Mouse (Mus musculus) heart, embryonic 16.5 days (tissue): ENCODE measurements around the gene Sgpp1. TPM values are rescaled to one million over a fixed set of nuclear protein-coding genes. Genes with fewer than 3 reads are reported as not detected.
"Not testable (repeated sequence)": the region's sequence is repeated elsewhere in the genome, so short reads cannot be mapped to it uniquely, and the experiment has no call there.

ENCODE experiments used
- ATAC-seq: fragments of 200-750 bp; cut with Nextera tagmentation; replicated peaks from 2 replicates; pipeline ENCODE4 v1.8.0; 2017; ENCODE audit warnings: moderate number of reproducible peaks; ENCODE audit not compliant: insufficient read depth, low FRiP score; ENCODE audit errors: extremely low read depth
- H3K27ac ChIP-seq: fragments of 300-500 bp; sonication (generic); 2 replicates; pipeline ENCODE4 v1.5.1; 2014; ENCODE audit warnings: mild to moderate bottlenecking, low read length, control low read depth, moderate library complexity
- H3K27me3 ChIP-seq: fragments of 300-500 bp; sonication (generic); 2 replicates; pipeline ENCODE4 v1.6.1; 2014; ENCODE audit warnings: low read length, mixed read lengths; ENCODE audit not compliant: control insufficient read depth, insufficient read depth
- H3K36me3 ChIP-seq: fragments of 300-500 bp; sonication (generic); 2 replicates; pipeline ENCODE4 v1.6.1; 2014; ENCODE audit not compliant: control insufficient read depth, insufficient read depth
- H3K4me1 ChIP-seq: fragments of 300-500 bp; sonication (generic); 2 replicates; pipeline ENCODE4 v1.6.1; 2014; ENCODE audit warnings: low read length, mixed read lengths; ENCODE audit not compliant: control insufficient read depth, insufficient read depth
- H3K4me2 ChIP-seq: fragments of 300-500 bp; sonication (generic); 2 replicates; pipeline ENCODE4 v1.6.1; 2014; ENCODE audit warnings: low read depth, mild to moderate bottlenecking, control low read depth, low read length
- H3K4me3 ChIP-seq: fragments of 300-500 bp; sonication (generic); 2 replicates; pipeline ENCODE4 v1.5.1; 2014; ENCODE audit warnings: mild to moderate bottlenecking, control low read depth, low read length
- H3K9ac ChIP-seq: fragments of 300-500 bp; sonication (generic); 2 replicates; pipeline ENCODE4 v1.6.1; 2014; ENCODE audit warnings: low read length, control low read depth
- H3K9me3 ChIP-seq: fragments of 300-500 bp; sonication (generic); replicated peaks from 2 replicates; pipeline ENCODE4 v1.6.1; 2016; ENCODE audit warnings: low read length; ENCODE audit not compliant: control insufficient read depth
- WGBS: fragments of 180-500 bp; shearing (Covaris S2); extraction: QIAGEN DNeasy Blood & Tissue Kit; methylation state at CpG from one replicate; pipeline ENCODE4 v1.1.7; 2014; 5-methylcytosine and 5-hydroxymethylcytosine counted together
- polyA plus RNA-seq: library from polyadenylated mRNA; unstranded; fragments of >200 nt; fragmentation: Nextera tagmentation; extraction: Ambion mirVana; gene quantifications from 2 replicates; pipeline ENCODE4 v1.2.1, GENCODE M21; 2015

Gene Sgpp1
- polyA plus RNA-seq, 1 experiment from 2014 or later, result 15.9 TPM

DNA sequence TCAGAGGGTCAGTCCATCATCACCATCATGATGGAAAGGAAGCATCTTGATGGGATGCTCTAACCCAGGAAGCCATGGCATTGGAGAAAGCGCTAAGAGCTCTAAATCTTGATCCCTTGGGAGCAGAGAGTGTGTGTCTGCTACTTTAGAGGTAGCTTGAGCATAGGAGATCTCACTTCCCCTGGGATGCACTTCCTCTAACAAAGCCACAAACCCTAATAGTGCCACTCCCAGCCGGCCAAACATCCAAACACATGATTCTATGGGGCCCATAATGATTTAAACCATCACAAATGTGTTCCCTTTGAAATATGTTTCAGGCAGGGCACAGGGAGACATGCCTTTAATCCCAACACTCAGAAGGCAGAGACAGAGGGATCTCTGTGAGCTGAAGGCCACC lies 46.5 kb downstream of the Sgpp1 start:
- H3K27me3 ChIP-seq, result no peaks in the 10 kb centered on the region
- WGBS, result 83% methylated on average over 2 of the region's 2 CpGs
- H3K4me3 ChIP-seq, result no peak overlapping the region
- no peak overlapping the region for H3K9ac ChIP-seq
- no peaks in the 10 kb centered on the region for H3K36me3 ChIP-seq
- no peaks in the 10 kb centered on the region for H3K4me1 ChIP-seq
- H3K9me3 ChIP-seq, result 0 out of 2 replicates have a peak, but pooled peaks cover 2% of the 10 kb centered on the region
- H3K27ac ChIP-seq, result no peak overlapping the region
- ATAC-seq, result no peak
- H3K4me2 ChIP-seq, result no peak overlapping the region

DNA sequence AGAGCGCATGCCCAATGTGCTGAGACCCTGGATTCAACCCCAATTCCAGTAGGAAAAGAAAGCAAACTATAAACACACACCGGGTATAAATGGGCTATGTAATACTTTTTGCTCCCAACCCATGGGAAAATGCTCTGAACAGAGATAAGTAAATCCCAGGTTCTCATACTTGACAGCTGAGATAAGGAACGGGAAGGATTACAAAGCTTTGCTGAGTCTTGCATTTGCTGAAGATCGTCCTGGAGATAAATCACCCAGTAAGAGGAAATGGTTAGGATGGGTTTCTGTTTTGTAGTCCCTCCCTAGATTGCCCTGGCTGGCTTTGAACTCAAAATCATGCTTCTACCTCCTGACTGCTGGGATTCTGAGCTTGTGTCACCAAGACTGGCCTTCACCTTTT lies 48.2 kb downstream of the Sgpp1 start:
- Histone ChIP-seq H3K9ac (no peak overlapping the region), H3K4me1 (no peaks in the 10 kb centered on the region), H3K4me2 (no peak overlapping the region), H3K36me3 (no peaks in the 10 kb centered on the region), H3K27me3 (no peaks in the 10 kb centered on the region), H3K9me3 (no peaks in the 10 kb centered on the region), H3K27ac (no peak overlapping the region), H3K4me3 (no peak overlapping the region)
- WGBS, result 30% methylated on average over 4 of the region's 4 CpGs
- ATAC-seq, result no peak

DNA sequence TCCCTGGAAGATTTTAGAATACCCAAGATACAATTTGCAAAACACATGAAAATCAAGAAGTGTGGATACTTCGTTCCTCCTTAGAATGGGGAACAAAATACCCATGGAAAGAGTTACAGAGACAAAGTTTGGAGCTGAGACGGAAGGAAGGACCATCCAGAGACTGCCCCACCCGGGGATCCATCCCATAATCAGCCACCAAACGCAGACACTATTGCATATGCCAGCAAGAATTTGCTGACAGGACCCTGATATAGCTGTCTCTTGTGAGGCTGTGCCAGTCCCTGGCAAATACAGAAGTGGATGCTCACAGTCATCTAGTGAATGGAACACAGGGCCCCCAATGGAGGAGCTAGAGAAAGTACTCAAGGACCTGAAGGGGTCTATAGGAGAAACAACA lies 51.5 kb downstream of the Sgpp1 start:
- not testable (repeated sequence) for ATAC-seq, H3K27me3 ChIP-seq, H3K4me2 ChIP-seq, H3K27ac ChIP-seq, H3K9ac ChIP-seq, H3K4me3 ChIP-seq, H3K9me3 ChIP-seq, H3K36me3 ChIP-seq, H3K4me1 ChIP-seq
- 74% methylated on average over 4 of the region's 4 CpGs for WGBS

DNA sequence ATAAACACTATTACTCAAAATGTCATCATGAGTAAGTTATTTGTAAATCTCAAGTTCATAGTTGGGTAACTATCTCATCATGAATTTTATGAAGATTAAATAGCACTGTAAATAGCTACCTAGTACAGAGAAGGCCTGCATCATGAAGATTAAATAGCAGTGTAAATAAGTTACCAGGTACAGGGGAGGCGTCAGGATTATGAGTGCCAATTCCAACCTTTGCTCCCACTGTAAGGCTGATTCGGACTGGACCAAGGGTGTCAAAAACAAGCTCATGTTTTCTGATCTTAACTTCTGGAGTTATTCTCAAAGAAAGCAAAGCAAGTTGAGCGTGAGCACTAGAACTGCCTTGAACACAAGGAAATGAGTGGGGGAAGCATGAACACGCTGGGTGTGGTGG lies 51.9 kb downstream of the Sgpp1 start:
- WGBS, result 93% methylated on average over 4 of the region's 4 CpGs
- no peaks in the 10 kb centered on the region for H3K4me1 ChIP-seq

DNA sequence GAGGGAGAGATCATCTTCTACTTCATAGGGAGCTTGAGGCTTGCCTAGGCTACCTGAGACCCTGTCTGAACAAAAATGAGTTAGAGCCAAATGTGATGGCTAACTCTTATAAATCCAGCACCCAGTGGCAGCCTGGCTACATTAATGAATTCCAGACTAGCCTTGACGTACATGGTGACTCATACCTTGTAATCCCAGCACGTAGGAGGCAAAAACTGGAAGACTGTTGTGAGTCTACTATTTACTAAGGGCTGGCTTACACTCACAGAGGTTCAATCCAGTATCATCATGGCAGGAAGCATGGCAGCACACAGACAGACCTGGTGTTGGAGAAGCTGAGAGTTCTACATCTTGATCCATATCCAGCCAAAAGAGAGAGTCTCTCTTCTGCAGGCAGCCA lies 52.7 kb downstream of the Sgpp1 start:
- H3K9me3 ChIP-seq, result no peaks in the 10 kb centered on the region
- no peak overlapping the region for H3K27ac ChIP-seq
- ATAC-seq, result no peak
- no peak overlapping the region for H3K4me2 ChIP-seq
- H3K27me3 ChIP-seq, result no peaks in the 10 kb centered on the region
- H3K9ac ChIP-seq, result no peak overlapping the region
- H3K36me3 ChIP-seq, result no peaks in the 10 kb centered on the region
- 80% methylated on average over 2 of the region's 2 CpGs for WGBS
- no peak overlapping the region for H3K4me3 ChIP-seq
- no peaks in the 10 kb centered on the region for H3K4me1 ChIP-seq

More for the DNA sequence above, 51.9 kb downstream of the Sgpp1 start:
- no peak for ATAC-seq
- Histone ChIP-seq H3K4me2 (no peak overlapping the region), H3K9ac (no peak overlapping the region), H3K36me3 (no peaks in the 10 kb centered on the region), H3K9me3 (no peaks in the 10 kb centered on the region), H3K27me3 (no peaks in the 10 kb centered on the region), H3K4me3 (no peak overlapping the region), H3K27ac (no peak overlapping the region)

DNA sequence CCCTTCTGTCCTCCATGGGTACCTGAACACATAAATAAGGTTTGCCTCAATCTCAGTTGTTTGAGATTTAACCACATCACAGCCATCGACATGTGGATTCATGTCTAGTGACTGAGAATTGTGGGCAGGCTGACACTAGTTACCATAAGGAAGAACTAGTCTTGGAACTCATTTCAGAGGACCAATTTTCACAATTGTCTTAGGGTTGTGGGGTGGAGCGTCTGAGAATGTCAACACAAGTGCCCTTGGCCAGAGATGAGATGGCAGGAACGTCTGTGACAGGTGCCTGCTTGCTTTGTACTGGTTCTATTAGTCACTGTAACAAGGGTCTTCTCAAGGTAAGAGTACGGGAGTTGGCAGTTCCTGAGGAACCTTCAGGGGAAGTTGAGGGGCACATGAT lies 54.4 kb downstream of the Sgpp1 start:
- Histone ChIP-seq H3K4me2 (no peak overlapping the region), H3K27ac (no peak overlapping the region), H3K27me3 (no peaks in the 10 kb centered on the region), H3K4me1 (no peaks in the 10 kb centered on the region), H3K9me3 (no peaks in the 10 kb centered on the region), H3K9ac (no peak overlapping the region), H3K36me3 (no peaks in the 10 kb centered on the region), H3K4me3 (no peak overlapping the region)
- 73% methylated on average over 4 of the region's 4 CpGs for WGBS
- ATAC-seq, result no peak

DNA sequence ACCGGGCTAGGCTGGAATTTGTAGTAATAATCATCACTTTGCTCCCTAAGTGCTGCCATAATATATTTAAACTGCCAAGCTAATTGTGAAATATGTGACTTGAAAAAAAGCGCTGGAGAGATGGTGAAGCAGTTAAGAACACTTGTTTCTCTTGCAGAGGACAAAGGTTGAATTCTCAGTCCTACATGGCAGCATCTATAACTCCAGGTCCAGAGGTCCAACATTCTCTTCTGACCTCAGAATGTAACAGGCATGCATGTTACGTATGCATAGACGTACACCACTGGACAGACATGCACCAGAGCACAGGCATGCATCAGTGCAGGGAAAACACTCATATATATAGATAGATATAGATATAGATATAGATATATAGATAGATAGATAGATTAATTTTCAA lies 57.1 kb downstream of the Sgpp1 start:
- no peak for ATAC-seq
- Histone ChIP-seq H3K4me1 (no peaks in the 10 kb centered on the region), H3K27ac (no peak overlapping the region), H3K36me3 (no peaks in the 10 kb centered on the region), H3K4me2 (no peak overlapping the region), H3K4me3 (no peak overlapping the region), H3K27me3 (no peaks in the 10 kb centered on the region), H3K9me3 (no peaks in the 10 kb centered on the region), H3K9ac (no peak overlapping the region)
- WGBS, result 89% methylated on average over 4 of the region's 4 CpGs

DNA sequence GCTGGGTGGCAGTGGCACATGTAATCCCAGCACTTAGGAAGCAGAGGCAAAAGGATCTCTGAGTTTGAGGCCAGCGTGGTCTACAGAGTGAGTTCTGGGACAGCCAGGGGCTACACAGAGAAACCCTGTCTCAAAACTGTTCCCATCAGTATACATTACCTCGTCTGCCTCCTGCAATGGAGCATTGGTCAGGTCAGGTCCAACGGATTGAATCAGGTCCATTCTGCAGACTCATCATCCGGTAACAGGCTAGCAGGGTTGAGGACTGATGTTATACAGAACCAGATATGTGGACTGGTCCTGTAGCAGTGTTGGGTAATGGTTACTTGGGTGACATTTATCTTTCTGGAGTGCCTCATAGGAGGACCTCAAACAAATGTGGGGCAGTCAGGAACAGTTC lies 62.9 kb downstream of the Sgpp1 start:
- Histone ChIP-seq H3K9me3 (no peaks in the 10 kb centered on the region), H3K9ac (no peak overlapping the region), H3K27me3 (no peaks in the 10 kb centered on the region), H3K4me3 (no peak overlapping the region), H3K4me2 (no peak overlapping the region), H3K4me1 (peaks cover 12% of the 10 kb centered on the region), H3K36me3 (no peaks in the 10 kb centered on the region), H3K27ac (no peak overlapping the region)
- ATAC-seq, result no peak
- WGBS, result 88% methylated on average over 4 of the region's 4 CpGs

DNA sequence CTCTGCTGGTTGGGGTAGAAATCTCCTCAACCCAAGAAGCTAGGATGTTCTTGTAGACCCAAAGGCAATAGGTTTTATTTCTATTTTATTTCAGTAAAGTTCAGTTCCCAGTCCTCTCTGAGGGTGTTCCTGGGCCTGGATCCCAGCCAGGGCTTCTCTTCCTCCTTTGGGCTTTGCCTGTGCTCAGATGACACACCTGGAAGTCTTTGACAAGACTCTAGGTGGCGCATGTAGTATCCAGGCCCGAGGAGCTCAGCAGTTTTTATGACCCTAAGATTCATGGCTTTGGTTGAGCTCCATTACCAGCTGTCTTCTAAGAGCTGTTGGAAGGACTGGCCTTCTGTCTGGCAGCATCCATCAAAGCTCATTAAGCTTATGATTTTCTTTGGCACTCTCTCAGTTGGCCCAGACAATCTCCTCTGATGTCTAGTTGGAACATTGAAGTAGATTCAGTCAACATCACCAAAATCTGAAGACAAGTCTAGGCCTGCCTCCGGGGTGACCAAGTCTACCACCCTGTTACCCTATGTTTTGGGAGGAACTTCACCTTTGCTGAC lies 63.7 kb downstream of the Sgpp1 start:
- 85% methylated on average over 3 of the region's 3 CpGs for WGBS
- no peak overlapping the region for H3K27ac ChIP-seq

More for the DNA sequence above, 63.7 kb downstream of the Sgpp1 start:
- Histone ChIP-seq H3K4me1 (peaks cover 12% of the 10 kb centered on the region), H3K4me3 (no peak overlapping the region), H3K4me2 (no peak overlapping the region), H3K9me3 (no peaks in the 10 kb centered on the region), H3K9ac (no peak overlapping the region), H3K36me3 (no peaks in the 10 kb centered on the region), H3K27me3 (no peaks in the 10 kb centered on the region)
- ATAC-seq, result no peak
